Mouse (Mus musculus) cerebellum, adult 9-11 months (tissue): ENCODE data around the gene Palm.
"Not testable (repeated sequence)": the region's sequence is repeated elsewhere in the genome, so short reads cannot be mapped to it uniquely, and the experiment has no call there.

Experiments
- DNase-seq: peaks from one replicate; pipeline ENCODE4 v3.0.0; 2022

Gene Palm

DNA sequence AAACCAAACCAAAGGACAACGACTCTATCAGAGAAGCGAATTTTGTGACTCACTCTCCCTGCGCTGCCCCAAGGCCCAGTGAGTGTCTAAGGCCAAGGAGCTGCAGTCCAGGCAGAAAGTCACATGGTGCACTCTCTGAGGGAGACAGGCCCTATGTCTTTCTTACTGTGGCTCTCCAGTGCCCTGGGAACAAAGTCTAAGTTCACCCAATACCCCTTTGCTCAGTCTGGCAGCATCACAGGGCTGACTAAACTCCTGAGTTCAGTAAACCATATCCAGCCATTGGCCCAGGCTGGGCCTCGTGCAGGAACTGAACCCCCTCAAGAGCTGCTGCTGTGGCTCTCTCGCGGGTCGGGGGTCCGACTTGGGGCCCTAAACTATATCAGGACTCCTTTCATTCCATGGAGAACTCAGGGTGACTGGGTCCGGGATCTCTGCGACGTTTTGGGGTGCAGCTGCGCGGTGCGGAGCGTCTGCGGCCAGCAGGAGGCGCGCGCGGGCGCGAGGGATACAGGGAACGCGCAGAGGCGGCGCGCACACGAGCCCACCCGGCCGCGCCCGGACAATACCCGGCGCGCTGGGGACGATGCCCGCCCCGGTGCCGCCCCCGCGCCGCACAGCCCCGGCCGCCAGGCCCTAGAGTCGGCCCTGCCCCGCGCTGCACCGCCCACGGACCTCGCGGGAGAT lies at the start of gene Palm:
Palm (plus strand) TSS at position 522 of the 687 bp plus-strand sequence.
- no peak for DNase-seq

DNA sequence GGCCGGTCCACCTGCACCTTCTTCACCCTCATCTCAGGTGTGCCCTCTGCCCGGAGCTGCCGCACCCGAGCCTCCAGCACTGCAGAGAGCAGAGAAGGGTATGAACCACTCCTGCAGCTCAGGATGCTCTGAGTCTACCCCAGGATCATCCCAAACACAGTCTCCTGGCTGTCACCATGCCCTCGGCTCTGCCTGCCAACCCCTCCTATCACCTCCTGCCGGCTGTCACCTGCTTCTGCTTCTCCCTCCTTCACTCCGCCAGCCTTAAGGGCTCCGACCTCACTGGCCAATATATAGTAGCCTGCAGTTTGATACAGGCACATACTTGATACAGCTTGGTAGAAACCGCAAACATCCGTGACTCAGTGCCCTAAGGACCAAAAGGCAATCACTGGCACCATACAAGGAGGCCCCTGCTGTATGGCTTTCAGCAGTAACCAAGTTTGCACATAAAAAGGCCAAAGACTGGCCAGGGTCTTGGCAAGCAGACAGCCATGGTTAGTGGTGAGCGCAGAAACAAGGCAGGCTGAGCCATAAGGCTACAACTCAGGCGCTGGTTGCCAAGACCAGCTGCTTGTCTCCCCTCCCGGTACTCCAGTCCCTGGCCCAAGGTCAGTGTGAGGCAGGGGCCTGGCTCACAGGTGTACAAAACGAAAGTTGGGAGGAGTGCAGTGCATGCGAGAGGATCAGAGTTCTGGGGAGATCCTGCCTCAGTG lies 49.6 kb upstream of the Palm start:
- peak; percentile 80 for DNase-seq

DNA sequence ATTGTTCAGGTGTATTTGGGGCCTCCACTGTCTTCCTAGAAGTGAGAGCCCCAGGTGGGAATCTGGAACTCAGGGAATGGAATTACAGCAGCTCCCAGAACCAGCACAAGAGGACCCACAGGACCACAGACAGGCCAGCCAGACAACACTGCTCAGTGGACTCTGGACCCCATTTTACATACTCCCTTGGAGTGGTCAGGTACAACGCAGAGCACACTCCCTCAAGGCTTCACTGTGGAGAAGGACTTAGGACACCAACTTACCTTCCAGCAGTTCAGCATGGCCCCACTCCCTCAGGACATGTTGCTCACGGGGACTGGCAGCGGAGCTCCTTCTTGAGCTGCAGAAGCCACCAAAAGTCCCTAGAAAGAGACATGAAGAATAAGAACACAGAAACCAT lies 48.0 kb upstream of the Palm start:
- DNase-seq: no peak

DNA sequence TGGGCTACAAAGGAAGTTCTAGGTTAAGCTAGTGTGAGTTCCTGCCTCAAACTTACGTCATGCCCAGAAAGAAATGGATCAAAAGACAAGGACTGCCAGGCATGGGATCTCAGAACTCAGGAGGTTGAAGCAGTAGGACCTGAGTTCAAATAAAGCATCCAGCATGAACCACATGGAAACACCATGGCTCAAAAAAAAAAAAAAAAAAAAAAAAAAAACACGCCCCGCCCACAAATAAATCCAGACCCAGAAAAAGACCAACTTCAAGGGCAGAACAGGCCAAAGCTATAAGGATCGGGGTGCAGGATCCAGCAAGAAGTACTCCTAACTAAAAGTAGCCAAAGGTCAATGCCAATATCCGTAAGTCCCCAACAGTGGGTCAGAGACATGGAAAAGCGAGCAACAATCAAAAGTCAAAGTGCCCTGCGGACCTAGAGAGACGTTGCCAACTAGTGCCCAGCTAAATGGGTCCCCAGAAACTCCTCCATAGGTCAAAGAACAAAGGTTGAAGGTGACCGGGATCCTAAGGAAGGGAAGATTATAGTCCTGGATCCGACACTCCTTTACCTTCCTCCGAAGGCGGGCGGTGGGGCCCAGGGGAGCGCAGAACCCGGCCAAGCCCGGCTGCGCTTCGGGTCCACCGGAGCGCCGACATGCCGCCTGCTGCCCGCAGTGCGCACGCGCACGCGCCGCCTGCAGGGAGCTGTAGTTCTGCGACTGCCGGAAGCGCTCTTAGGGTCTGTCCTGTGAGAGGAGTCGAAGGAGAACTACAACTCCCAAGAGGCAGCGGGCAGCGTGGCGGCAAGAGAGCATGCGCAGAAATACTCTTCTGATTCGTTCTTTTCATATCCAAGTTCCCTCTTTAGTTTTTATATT lies 47.2 kb upstream of the Palm start, which contains the start of gene Polrmt:
Polrmt (minus strand) TSS at position 684 of the 876 bp plus-strand sequence.
- peak; percentile 98 for DNase-seq

GRCm38 (mm10) chr10:79746774-79747151 lies 46.6 kb upstream of the Palm start:
- no peak for DNase-seq

DNA sequence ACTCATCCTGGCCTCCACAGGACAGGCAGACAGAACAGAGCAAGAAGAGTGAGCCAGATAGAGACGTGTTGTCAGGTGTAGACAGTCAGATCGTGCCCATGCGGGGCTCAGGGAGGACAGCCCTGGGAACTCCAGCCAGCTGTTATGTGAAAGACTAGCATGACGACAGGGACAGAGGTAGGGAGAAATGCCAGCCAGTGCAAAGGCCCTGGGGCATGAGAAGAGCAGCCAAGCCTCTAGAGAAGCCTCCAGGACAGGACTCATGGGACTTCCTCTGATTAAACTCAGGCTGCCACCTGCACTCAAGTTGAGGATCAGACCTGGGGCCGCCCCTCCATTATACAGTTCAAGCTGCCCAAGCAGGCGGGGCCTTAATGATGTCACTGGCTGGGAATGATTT lies 44.9 kb upstream of the Palm start:
- DNase-seq: no peak

DNA sequence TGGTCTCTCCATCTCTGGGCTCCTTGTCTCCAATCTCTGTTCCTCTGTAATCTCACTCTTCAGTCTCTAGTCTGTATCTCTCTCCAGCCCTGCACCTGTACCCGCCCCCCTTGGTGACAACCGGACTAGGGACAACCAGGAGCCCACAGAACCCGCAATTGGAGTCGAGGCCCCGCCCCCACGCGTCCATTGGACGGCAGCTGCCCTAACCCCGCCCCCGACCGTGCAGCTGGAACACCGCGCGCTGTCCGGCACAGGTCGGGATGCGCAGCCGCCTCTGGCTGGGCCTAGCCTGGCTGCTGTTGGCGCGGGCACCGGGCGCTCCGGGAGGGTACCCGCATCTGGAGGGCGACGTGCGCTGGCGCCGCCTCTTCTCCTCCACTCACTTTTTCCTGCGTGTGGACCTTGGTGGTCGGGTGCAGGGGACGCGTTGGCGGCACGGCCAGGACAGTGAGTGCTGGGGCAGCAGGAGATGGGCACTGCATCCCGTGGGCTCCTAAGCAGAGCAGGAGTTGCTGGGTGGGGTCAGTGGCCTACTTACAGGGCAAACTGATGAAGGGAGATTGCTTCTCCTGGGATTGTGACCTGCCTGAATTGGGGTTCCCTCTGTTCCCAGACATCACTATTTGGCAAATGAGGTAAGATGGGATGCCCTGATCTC lies 38.4 kb upstream of the Palm start, which contains the start of gene Fgf22:
Fgf22 (plus strand) TSS at position 221 of the 661 bp plus-strand sequence.
- DNase-seq: peak; percentile 89

DNA sequence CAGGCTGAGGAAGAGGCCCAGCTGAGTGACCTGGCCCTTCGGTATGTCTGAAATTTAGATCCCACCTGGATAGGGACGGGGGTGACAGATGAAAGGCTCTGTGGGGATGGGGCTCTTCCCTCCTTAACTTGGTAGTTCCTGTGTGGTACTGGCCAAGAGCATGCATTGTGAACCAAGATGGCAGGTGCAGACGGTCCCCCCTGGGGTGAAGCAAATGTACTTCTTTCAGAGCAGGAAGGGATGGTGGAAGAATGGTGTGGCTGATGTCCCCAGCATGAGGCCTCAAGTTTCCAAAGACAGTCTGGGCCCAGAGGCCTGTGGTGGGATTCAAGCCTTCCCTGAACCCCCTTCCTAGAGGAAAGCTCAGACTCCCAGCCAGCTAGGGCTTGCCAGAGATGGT lies 37.5 kb upstream of the Palm start:
- DNase-seq: peak; percentile 65

GRCm38 (mm10) chr10:79756660-79757059 lies 36.7 kb upstream of the Palm start:
- peak; percentile 46 for DNase-seq

- DNase-seq: not testable (repeated sequence)
Measured at GRCm38 (mm10) chr10:79759675-79760074, 33.7 kb upstream of the Palm start.

DNA sequence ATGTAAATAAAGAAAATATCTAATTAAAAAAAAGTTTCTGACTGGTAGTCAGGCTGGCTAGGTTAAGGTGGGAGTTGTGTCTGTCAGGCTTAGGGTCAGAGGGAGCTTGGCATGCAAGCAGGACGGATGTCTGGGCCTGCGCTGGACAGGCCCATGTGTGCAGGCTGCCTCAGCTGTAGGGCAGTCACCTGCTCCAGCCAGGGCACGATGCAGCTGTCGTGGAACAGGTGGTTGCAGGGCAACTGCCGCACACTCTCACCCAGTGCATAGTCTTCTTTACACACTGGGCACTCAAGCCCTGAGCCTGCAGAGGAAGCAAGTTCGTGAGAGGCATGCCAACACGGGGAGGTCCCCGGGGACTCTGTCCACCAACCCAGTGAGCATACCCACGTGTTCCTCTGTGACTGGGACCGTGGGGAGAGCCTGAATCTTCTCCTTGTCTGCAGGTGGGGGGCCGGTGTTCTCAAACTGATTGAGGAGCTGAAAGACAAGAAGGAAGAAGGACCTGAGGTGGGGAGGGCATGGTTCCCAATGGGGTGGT lies 32.7 kb upstream of the Palm start:
- peak; percentile 40 for DNase-seq

DNA sequence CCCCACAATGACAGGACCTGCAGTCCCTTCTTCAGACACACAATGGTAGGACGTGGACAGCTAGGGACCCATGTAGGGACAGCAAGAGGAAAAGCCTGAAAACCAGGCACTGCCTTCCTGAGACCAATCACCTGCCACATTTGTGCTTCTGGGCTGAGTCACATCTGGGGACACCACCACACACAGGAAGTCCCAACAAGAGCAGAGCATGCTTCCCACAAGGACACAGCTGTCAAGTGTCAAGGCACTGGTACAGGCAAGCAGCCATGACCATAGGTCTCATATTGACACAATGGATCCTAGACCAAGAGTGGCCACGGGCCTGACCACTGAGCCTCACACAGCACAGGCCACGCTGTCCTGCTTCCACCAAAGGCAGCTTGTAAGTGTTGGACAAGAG lies 30.5 kb upstream of the Palm start:
- DNase-seq: no peak

GRCm38 (mm10) chr10:79764234-79764633 lies 29.1 kb upstream of the Palm start:
- DNase-seq: peak; percentile 64

DNA sequence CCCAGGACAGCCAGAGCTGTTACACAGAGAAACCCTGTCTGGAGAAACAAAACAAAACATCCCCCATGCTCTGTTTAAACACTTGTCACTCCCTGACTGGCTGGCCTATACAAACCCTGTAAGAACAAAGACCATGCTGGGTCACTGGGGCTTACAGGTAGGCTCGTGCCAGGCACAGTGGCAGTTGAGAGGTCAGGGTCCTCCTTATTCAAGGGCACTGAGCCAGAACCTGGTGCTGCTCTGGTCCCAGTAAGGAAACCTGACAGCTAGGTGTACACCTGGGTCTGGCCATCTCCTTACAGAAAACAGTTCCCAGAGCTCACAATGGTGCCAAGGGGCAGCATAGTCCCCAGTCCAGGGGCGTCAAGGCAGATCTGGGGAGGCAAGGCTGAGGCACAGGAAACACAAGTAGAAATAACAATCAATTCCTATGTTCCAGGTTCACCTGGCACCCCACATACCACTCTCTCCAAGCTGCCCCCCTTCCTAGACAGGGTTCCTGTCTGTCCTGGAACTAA lies 28.1 kb upstream of the Palm start:
- peak; percentile 71 for DNase-seq

DNA sequence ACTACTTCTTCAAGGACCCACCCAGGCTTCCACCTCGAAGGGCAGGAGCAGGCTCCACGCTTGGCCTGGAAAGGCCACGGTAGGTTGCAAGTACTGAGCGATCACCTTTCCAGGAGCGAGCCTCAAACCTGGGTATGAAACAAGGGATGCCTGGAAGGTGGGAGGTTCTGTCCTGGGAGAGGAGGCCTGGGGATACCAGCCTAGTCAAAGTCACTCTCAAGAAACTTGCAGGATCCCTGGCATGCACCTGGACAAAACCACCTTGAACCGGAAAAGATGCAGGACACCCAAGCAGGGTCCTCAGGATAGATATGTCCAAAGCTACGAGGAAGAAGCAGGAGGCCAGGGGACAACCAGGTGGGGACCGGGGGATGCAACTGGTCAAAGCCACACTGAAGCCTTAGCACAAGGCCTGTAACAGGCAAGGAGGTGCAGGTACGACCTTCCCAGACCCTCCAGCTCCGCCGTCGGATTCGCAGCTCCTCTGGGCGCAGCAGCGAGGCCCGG lies 27.3 kb upstream of the Palm start:
- DNase-seq: no peak

- DNase-seq: peak; percentile 99
Measured at GRCm38 (mm10) chr10:79766508-79767325, 26.7 kb upstream of the Palm start, which contains the start of gene Rnf126. Gene Rnf126, minus strand, starts transcription at chr10:79766952.

DNA sequence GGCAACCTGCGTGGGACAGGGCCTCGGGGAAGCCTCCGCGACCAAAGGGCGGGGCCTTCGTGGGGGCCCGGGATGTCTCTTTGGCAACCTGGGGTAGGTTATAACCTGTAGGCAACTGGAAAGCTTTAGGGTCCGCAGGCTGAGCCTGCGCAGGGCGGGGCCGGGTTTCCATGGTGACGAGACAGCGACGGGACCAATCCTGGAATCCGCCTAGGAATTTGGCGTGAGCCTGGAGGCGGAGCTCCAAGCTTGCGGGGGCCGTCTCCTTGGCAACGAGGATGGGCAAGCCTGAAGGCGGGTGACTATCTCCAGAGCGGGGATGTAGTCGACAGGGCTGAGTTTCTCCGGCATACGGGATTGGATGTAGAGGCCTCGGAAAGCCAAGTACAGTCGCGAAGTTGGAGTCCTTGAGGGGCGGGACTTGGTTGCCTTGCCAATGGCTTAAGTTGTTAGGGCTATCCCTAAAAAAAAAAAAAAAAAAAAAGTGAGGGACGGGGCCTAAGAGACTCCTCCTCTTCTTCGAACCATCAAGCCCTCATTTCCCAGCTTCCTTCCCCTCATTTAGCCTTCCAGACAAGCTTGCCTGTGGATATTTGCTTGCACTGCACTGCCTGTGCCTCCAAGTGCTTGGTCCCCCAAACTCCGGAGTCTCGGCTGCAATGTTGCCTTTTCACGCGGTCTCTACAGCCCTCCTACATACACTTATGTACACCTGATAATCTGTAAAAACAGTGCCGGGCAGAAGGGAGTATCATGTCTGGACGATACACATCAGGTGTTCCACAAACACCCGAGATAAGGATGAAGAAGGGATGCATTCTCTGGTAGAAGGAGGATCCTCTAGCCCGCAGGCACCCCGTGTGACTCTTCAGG lies 25.8 kb upstream of the Palm start:
- peak; percentile 96 for DNase-seq

DNA sequence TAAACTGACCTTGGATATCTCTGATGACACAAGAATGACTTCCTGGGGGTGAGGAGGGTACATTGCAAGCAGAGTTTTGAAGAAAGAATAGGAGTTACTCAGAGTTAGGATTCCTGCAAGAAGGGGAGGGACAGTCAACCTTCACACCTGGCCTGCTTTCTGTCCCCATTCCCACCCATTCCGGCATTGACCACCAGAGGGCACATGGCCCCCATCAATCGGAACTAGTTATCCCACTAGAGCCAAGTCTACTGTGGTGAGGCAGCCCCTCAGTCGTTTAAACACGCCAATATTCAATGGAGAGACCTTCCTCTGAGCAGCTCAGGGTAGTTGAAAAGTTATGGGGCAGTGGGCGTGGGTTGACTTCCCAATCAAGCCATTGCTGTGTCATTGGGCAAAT lies 25.0 kb upstream of the Palm start:
- DNase-seq: peak; percentile 81

- no peak for DNase-seq
Measured at GRCm38 (mm10) chr10:79769329-79769728, 24.0 kb upstream of the Palm start.

DNA sequence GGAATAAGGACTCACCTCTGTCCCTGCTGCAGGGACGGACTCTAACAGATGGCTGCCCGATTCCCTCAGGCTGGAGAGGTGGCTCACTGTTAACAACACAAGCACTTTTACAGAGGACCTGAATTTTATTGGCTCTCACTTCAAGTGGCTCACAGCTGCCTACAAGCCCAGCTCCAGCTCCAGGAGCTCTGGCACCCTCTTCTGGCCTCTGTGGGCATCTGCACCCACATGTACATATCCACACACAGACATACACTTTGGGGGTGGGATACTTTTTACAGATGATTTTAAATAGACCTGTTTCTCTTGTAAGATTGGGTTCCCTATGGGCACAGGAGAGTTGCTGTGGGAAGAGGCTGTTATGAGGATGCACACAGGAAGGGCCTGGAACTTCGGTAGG lies 21.1 kb upstream of the Palm start:
- no peak for DNase-seq
